Mouse (Mus musculus) embryonic facial prominence, embryonic 15.5 days (tissue): ENCODE measurements around the gene Rbm7. TPM values are rescaled to one million over a fixed set of nuclear protein-coding genes. Genes with fewer than 3 reads are reported as not detected.
"Not testable (repeated sequence)": the region's sequence is repeated elsewhere in the genome, so short reads cannot be mapped to it uniquely, and the experiment has no call there.

Experiments used
- ATAC-seq: fragments of 200-750 bp; cut with Nextera tagmentation; 2 replicates; pipeline ENCODE4 v1.8.0; 2017; ENCODE audit warnings: low read depth, moderate TSS enrichment; ENCODE audit not compliant: insufficient number of reproducible peaks, low FRiP score, low TSS enrichment
- H3K27ac ChIP-seq: fragments of 300-500 bp; sonication (generic); replicated peaks from 2 replicates; pipeline ENCODE4 v1.5.1; 2015; ENCODE audit warnings: mild to moderate bottlenecking, inconsistent platforms
- H3K27me3 ChIP-seq: fragments of 300-500 bp; sonication (generic); 2 replicates; pipeline ENCODE4 v1.6.1; 2015; ENCODE audit warnings: inconsistent platforms
- H3K36me3 ChIP-seq: fragments of 300-500 bp; sonication (generic); 2 replicates; pipeline ENCODE4 v1.6.1; 2015; ENCODE audit warnings: mild to moderate bottlenecking, inconsistent platforms
- H3K4me1 ChIP-seq: fragments of 300-500 bp; sonication (generic); 2 replicates; pipeline ENCODE4 v1.6.1; 2015; ENCODE audit warnings: inconsistent platforms
- H3K4me2 ChIP-seq: fragments of 300-500 bp; sonication (generic); replicated peaks from 2 replicates; pipeline ENCODE4 v1.6.1; 2015; ENCODE audit warnings: mild to moderate bottlenecking, inconsistent platforms
- H3K4me3 ChIP-seq: fragments of 300-500 bp; sonication (generic); replicated peaks from 2 replicates; pipeline ENCODE4 v1.5.1; 2015; ENCODE audit warnings: mild to moderate bottlenecking, inconsistent platforms
- H3K9ac ChIP-seq: fragments of 300-500 bp; sonication (generic); 2 replicates; pipeline ENCODE4 v1.6.1; 2015; ENCODE audit warnings: inconsistent platforms
- H3K9me3 ChIP-seq: fragments of 300-500 bp; sonication (generic); replicated peaks from 2 replicates; pipeline ENCODE4 v1.6.1; 2016; ENCODE audit warnings: inconsistent platforms
- WGBS: fragments of 180-500 bp; shearing (Covaris S2); methylation state at CpG from one replicate; pipeline ENCODE4 v1.1.7; 2015; 5-methylcytosine and 5-hydroxymethylcytosine counted together
- polyA plus RNA-seq: library from polyadenylated mRNA; unstranded; fragments of >200 nt; fragmentation: Nextera tagmentation; extraction: Ambion mirVana; gene quantifications from 2 replicates; pipeline ENCODE4 v1.2.1, GENCODE M21; 2015

Rbm7 gene
- polyA plus RNA-seq, 1 experiment from 2014 or later = 116 TPM

- no peaks in the 10 kb centered on the region for H3K9me3 ChIP-seq
- H3K9ac ChIP-seq = peak overlapping the region; percentile 72
- peak overlapping the region; percentile 82 for H3K4me2 ChIP-seq
- H3K4me1 ChIP-seq = peaks cover 14% of the 10 kb centered on the region
- ATAC-seq = no peak; the same call in 1 of the 2 replicates
- 6% methylated on average over 25 of the region's 25 CpGs for WGBS
- peaks cover 15% of the 10 kb centered on the region for H3K36me3 ChIP-seq
- no peaks in the 10 kb centered on the region for H3K27me3 ChIP-seq
- peak overlapping the region; percentile 72 for H3K4me3 ChIP-seq
- peak overlapping the region; percentile 63; the same call in 1 of the 2 replicates for H3K27ac ChIP-seq
Observed at GRCm38 (mm10) chr9:48479838-48480410, 15.2 kb downstream of the Rbm7 start.

GRCm38 (mm10) chr9:48478808-48479207, 16.3 kb downstream of the Rbm7 start:
- no peak overlapping the region for H3K9ac ChIP-seq
- no peak overlapping the region for H3K4me3 ChIP-seq
- H3K4me2 ChIP-seq = no peak overlapping the region
- no peaks in the 10 kb centered on the region for H3K27me3 ChIP-seq
- no peaks in the 10 kb centered on the region for H3K9me3 ChIP-seq
- 82% methylated on average over 4 of the region's 4 CpGs for WGBS
- peaks cover 14% of the 10 kb centered on the region for H3K4me1 ChIP-seq
- no peak overlapping the region for H3K27ac ChIP-seq
- ATAC-seq = no peak
- H3K36me3 ChIP-seq = peaks cover 18% of the 10 kb centered on the region

- WGBS = 87% methylated on average over 10 of the region's 10 CpGs
- no peak for ATAC-seq
- Histone ChIP-seq H3K36me3 (peaks cover 20% of the 10 kb centered on the region), H3K9me3 (no peaks in the 10 kb centered on the region), H3K9ac (no peak overlapping the region), H3K4me2 (no peak overlapping the region), H3K27ac (no peak overlapping the region), H3K27me3 (no peaks in the 10 kb centered on the region), H3K4me3 (no peak overlapping the region), H3K4me1 (peaks cover 13% of the 10 kb centered on the region)
Observed at GRCm38 (mm10) chr9:48476236-48477165, 18.6 kb downstream of the Rbm7 start.

- no peaks in the 10 kb centered on the region for H3K27me3 ChIP-seq
- H3K4me1 ChIP-seq = peaks cover 3% of the 10 kb centered on the region
- H3K27ac ChIP-seq = no peak overlapping the region
- no peak for ATAC-seq
- WGBS = 87% methylated on average over 9 of the region's 9 CpGs
- no peak overlapping the region for H3K4me2 ChIP-seq
- no peaks in the 10 kb centered on the region for H3K9me3 ChIP-seq
- H3K4me3 ChIP-seq = no peak overlapping the region
- peaks cover 33% of the 10 kb centered on the region for H3K36me3 ChIP-seq
- no peak overlapping the region for H3K9ac ChIP-seq
Observed at GRCm38 (mm10) chr9:48474367-48474766, 20.7 kb downstream of the Rbm7 start.

GRCm38 (mm10) chr9:48473131-48473530, 22.0 kb downstream of the Rbm7 start:
- WGBS = 92% methylated on average over 12 of the region's 12 CpGs
- no peak overlapping the region for H3K27ac ChIP-seq
- ATAC-seq = no peak
- H3K36me3 ChIP-seq = peaks cover 32% of the 10 kb centered on the region
- H3K4me1 ChIP-seq = no peaks in the 10 kb centered on the region
- H3K9ac ChIP-seq = no peak overlapping the region
- H3K9me3 ChIP-seq = no peaks in the 10 kb centered on the region
- H3K4me2 ChIP-seq = no peak overlapping the region
- no peak overlapping the region for H3K4me3 ChIP-seq
- H3K27me3 ChIP-seq = no peaks in the 10 kb centered on the region

- Histone ChIP-seq H3K36me3 (peaks cover 35% of the 10 kb centered on the region), H3K4me2 (no peak overlapping the region), H3K9me3 (no peaks in the 10 kb centered on the region), H3K27ac (no peak overlapping the region), H3K9ac (no peak overlapping the region), H3K27me3 (no peaks in the 10 kb centered on the region), H3K4me1 (no peaks in the 10 kb centered on the region), H3K4me3 (no peak overlapping the region)
- whole genome bisulfite sequencing = 89% methylated on average over 15 of the region's 15 CpGs
- no peak for ATAC-seq
Observed at GRCm38 (mm10) chr9:48472441-48473025, 22.6 kb downstream of the Rbm7 start.

- H3K27me3 ChIP-seq, H3K4me2 ChIP-seq, H3K9ac ChIP-seq, H3K4me3 ChIP-seq, H3K27ac ChIP-seq, ATAC-seq, H3K4me1 ChIP-seq, H3K9me3 ChIP-seq: not testable (repeated sequence)
- WGBS = 97% methylated on average over 5 of the region's 5 CpGs
- peaks cover 37% of the 10 kb centered on the region for H3K36me3 ChIP-seq
Observed at GRCm38 (mm10) chr9:48467471-48467870, 27.6 kb downstream of the Rbm7 start.

- no peaks in the 10 kb centered on the region for H3K27me3 ChIP-seq
- no peak overlapping the region for H3K9ac ChIP-seq
- ATAC-seq = no peak
- no peak overlapping the region for H3K4me2 ChIP-seq
- no peak overlapping the region for H3K27ac ChIP-seq
- H3K4me1 ChIP-seq = no peaks in the 10 kb centered on the region
- peaks cover 36% of the 10 kb centered on the region for H3K36me3 ChIP-seq
- H3K9me3 ChIP-seq = 0 out of 2 replicates have a peak, but pooled peaks cover 4% of the 10 kb centered on the region
- 65% methylated on average over 3 of the region's 3 CpGs for WGBS
- H3K4me3 ChIP-seq = no peak overlapping the region
Observed at GRCm38 (mm10) chr9:48466804-48467203, 28.3 kb downstream of the Rbm7 start.

GRCm38 (mm10) chr9:48465671-48466070, 29.4 kb downstream of the Rbm7 start:
- 95% methylated on average over 3 of the region's 3 CpGs for WGBS
- ATAC-seq = no peak

GRCm38 (mm10) chr9:48461545-48461944, 33.6 kb downstream of the Rbm7 start:
- Histone ChIP-seq H3K4me2 (no peak overlapping the region), H3K4me3 (no peak overlapping the region), H3K9me3 (0 out of 2 replicates have a peak, but pooled peaks cover 4% of the 10 kb centered on the region), H3K27ac (no peak overlapping the region), H3K36me3 (0 out of 2 replicates have a peak, but pooled peaks cover 8% of the 10 kb centered on the region), H3K9ac (no peak overlapping the region), H3K27me3 (no peaks in the 10 kb centered on the region), H3K4me1 (no peaks in the 10 kb centered on the region)
- no peak for ATAC-seq
- 90% methylated on average over 3 of the region's 3 CpGs for WGBS

More at GRCm38 (mm10) chr9:48465671-48466070, 29.4 kb downstream of the Rbm7 start:
- Histone ChIP-seq H3K36me3 (peaks cover 27% of the 10 kb centered on the region; the same call in 1 of the 2 replicates), H3K4me3 (no peak overlapping the region), H3K27me3 (no peaks in the 10 kb centered on the region), H3K9me3 (0 out of 2 replicates have a peak, but pooled peaks cover 4% of the 10 kb centered on the region), H3K9ac (no peak overlapping the region), H3K4me1 (no peaks in the 10 kb centered on the region), H3K27ac (no peak overlapping the region), H3K4me2 (no peak overlapping the region)

GRCm38 (mm10) chr9:48460720-48461119, 34.4 kb downstream of the Rbm7 start:
- ATAC-seq = no peak
- 91% methylated on average over 8 of the region's 8 CpGs for WGBS

More at GRCm38 (mm10) chr9:48460720-48461119, 34.4 kb downstream of the Rbm7 start:
- Histone ChIP-seq H3K9ac (no peak overlapping the region), H3K4me2 (no peak overlapping the region), H3K27me3 (no peaks in the 10 kb centered on the region), H3K4me1 (no peaks in the 10 kb centered on the region), H3K9me3 (0 out of 2 replicates have a peak, but pooled peaks cover 3% of the 10 kb centered on the region), H3K36me3 (0 out of 2 replicates have a peak, but pooled peaks cover 6% of the 10 kb centered on the region), H3K27ac (no peak overlapping the region), H3K4me3 (no peak overlapping the region)
